Mouse (Mus musculus) layer of hippocampus, adult 11-12 months (tissue): ENCODE data around the gene 4931428F04Rik.
A peak's percentile ranks its signal among the peaks of the same experiment; 100 is the strongest.
"Not testable (repeated sequence)": the region's sequence is repeated elsewhere in the genome, so short reads cannot be mapped to it uniquely, and the experiment has no call there.

Experiments
- DNase-seq: peaks from one replicate; pipeline ENCODE4 v3.0.0; 2022; ENCODE audit warnings: low spot score

The 4931428F04Rik gene

DNA sequence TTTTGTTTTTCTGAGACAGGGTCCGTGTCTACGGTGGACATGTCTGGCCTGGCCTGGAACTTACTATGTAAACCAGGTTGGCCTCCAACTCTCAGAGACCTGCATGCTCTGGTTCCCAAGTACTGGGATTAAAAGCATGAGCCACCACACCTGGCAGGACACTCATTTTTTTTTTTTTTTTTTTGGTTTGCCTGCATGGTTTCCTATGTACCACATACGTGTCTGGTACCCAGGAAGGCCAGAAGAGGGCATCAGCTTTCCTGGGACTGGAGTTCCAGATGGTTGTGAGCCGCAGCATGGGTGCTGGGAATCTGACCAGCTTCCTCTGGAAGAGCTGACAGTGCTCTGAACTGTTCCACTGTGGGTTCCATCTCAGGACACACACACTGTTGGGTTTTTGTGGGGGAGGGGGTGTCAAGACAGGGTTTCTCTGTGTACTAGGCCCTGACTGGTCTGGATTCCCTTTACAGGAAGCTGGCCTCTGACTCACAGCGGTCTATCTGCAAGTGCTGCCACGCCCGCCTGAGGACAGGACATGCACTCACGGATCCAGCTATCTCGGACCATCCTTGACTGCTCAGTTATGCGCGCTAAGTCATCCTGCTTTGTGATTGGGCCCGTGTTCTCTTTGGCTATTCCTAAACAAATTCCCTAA, 28.2 kb downstream of the 4931428F04Rik start:
- no peak for DNase-seq

- DNase-seq, result no peak
These were observed 29.1 kb downstream of the 4931428F04Rik start for GRCm38 (mm10) chr8:105260371-105261099.

DNA sequence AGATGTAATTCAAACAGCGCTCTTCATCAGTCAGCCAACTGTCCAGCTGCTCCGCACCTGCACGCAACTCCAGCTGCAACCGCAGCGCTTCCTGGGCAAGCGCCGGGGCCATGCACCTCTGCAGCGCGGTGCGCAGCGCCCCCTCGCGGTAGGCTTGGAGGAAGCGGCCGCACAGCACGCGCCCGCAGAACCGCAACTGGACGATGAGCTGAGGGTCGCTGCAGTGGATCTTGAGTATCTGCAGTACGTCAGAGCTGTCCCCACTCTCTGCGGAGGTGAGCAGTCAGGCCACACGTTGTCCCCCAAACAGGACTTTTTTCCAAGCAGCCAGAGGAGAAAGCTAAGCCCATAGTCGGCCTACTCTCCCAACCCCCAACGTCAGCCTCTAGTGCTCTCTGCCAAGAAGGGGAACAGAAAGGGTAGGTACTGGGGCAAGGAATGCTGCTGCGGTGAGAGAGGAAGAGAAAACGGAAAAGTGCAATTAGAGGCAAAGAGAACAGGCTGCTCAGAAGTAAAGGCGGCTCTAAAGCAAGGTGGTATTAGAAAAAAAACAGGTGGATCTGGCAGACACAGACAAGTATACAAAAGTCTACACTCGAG, 29.8 kb downstream of the 4931428F04Rik start:
- DNase-seq, result peak; percentile 70

DNA sequence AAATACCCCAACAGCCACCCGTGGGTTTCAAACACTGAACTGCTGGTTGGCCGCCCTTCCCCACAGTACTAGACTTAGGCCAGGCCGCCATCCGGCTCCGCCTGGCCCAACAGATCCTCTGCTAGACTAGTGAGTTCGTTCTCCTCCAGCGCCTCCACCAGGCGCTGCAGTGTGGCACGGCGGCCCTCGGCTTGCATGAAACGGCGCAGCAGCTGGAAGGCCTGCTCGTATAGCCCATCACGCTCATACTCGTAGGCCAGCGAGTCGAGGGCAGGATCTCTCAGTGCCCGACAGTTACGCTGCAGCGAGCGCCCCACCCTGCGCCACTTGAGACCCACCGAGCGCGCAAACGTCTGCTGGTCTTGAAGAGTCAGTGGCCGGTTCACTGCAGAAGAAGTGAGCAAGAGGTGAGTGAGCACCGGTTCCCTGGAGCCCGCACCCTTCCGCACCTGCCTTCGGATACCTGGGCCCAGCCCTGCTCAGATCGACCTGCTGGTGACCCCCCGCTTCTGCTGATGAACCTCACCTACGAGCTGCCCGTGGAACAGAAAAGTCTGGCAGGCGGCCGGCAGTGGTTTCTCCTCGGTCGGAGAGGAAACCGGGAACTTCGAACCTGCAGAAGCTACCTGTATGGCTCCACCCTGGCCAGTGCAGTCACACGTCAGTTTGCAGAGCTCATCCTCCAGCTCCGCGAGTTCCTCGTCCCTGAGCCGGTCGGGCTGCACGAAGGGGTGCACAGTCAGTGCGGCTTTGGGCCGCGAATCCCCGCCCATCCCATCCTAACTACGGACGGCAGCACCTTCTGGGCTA, 30.5 kb downstream of the 4931428F04Rik start:
- no peak for DNase-seq

DNA sequence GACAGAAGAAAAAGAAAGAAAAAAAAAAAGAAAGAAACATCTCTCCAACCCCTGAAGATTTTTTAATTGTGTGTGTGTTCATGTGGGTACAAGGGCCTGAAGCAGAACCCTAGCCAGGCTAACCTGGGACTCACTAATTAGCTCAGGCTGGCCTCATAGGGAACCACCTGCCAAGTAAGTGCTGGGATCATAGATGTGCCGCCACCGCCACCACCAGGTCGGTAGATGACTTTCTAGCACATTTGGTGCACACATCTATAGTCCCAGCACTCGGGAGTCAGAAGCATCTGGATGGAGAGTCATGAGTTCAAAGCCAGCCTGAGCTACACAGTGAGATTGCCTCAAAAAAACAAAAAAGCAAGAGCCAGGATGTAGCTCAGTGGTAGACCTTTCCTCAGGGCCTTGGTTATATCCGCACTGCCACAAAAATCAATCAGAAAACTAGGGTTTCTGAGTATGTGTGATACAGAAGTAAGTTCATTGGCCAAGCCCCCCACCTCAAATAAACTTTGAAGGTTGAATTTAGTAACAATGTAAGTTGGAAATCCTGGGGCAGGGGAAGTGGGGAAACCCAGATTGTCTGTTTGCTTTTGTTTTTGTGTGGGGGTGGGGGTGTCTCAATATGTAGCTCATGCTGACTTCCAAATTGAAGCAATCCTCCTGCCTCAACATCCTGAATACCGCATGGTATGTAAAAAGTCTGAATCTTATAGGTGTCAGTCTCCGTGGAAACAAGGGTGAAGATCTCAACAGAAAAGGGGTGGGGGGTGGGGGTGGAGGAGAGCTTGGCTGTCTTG, 32.1 kb downstream of the 4931428F04Rik start:
- DNase-seq, result no peak

GRCm38 (mm10) chr8:105254966-105255350, 34.7 kb downstream of the 4931428F04Rik start, which contains the start of gene B3gnt9:
Gene B3gnt9, minus strand, starts transcription at chr8:105255153.
- DNase-seq, result peak; percentile 64

GRCm38 (mm10) chr8:105254152-105254965, 35.3 kb downstream of the 4931428F04Rik start:
- DNase-seq, result peak; percentile 90

GRCm38 (mm10) chr8:105253766-105254151, 35.9 kb downstream of the 4931428F04Rik start:
- no peak for DNase-seq

- DNase-seq, result no peak
These were observed 36.8 kb downstream of the 4931428F04Rik start for GRCm38 (mm10) chr8:105252680-105253537.

- no peak for DNase-seq
These were observed 37.7 kb downstream of the 4931428F04Rik start for GRCm38 (mm10) chr8:105251954-105252353.

- no peak for DNase-seq
These were observed 48.6 kb downstream of the 4931428F04Rik start for GRCm38 (mm10) chr8:105241016-105241415.

DNA sequence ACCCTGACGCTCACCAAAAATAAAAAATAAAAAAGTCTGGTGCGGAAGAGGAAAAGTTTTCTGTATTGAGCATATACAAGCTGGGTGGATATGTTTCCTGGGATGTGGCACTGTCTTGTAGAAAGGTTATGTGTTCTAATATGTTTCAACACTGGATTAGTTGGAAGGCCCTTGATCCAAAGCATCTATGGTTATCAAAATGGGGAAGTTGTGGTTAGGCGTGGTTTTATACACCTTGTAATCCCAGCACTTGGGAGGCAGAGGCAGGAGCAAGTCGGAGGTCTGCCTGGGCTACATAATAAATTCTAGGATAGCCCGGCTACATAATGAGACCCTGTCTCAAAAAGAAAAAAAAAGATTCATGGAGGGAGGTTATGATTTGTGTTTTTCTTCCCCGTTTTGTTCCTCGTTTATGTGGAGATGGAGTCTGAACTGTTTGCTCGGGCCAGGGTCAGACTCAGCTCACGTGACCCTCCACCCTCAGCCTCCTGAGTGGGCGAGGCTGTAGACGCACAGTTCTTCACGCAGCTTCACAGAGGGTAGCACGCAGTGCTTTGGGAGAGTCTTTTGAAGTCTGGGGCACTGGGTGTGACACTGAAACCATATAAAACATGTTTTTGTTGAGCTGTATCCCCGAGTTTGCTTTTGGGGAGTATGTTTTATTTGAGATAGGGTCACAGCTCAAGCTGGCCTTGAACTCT, 52.1 kb downstream of the 4931428F04Rik start:
- no peak for DNase-seq

- no peak for DNase-seq
These were observed 54.5 kb downstream of the 4931428F04Rik start for GRCm38 (mm10) chr8:105235206-105235605.

- DNase-seq, result no peak
These were observed 56.3 kb downstream of the 4931428F04Rik start for GRCm38 (mm10) chr8:105233126-105233935.

DNA sequence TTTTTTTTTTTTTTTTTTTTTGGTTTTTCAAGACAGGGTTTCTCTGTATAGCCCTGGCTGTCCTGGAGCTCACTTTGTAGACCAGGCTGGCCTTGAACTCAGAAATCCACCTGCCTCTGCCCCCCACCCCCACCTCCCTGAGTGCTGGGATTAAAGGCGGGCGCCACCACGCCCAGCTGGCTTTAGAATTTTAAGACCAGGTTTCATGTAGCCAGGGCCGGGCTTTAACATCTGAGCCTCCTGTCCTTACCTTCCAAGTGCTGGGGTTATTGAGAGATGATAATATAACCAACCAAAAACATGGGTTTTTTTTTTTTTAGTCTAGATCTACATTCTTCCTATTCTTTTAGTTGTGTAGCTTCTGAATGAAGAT, 57.4 kb downstream of the 4931428F04Rik start:
- DNase-seq, result not testable (repeated sequence)

DNA sequence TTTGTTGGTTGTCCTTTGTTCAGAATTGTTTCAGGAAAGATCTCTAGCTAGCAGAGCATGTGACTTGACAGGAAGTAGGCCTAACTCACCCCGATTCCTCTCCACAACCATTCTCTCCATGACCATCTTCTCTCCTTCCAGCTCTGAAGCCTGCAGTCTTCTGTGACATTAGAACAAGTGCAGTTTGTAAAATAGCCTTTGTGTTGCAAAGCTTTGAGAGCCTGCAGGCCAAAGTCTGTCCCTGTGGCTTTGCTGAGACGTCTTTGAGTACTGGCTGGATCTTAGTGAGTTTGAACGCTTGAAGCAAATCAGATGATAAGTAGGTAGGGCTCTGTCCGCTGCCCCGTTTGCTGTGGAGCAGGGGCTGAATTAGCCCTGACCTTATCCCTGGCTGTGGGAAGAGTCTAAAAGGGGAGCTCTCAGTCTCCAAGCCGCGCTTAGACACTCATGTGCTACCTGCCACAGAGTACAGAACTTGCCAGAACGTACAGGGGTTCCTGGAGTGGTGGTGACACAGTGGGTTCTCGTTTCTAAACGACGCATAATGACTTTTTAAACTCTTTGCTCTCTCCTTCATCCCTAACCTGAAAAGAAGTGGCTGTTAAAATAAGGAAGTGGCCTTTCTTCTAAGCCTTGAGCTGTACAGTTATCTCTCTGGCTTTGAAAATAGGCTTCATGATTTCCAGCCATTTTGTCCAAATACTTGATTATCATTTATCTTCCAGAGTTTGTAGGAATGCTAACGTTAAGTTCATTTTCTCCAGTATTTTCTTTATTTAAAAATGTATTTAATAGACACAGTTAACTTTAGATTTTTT, 58.0 kb downstream of the 4931428F04Rik start:
- DNase-seq, result no peak
